Mouse (Mus musculus) left cerebral cortex, postnatal 14 days (tissue): ENCODE measurements around the gene Zyg11a. TPM values are rescaled to one million over a fixed set of nuclear protein-coding genes. Genes with fewer than 3 reads are reported as not detected.
"Not testable (repeated sequence)": the region's sequence is repeated elsewhere in the genome, so short reads cannot be mapped to it uniquely, and the experiment has no call there.

Experiments
- DNase-seq, 2 experiments: peaks; one replicate each; pipeline ENCODE4 v3.0.0; 2021 to 2022; ENCODE audit warnings: low spot score in 2 of 2, mixed read lengths in 1 of 2
- intact Hi-C: fragments of 180-260 bp; cut with DNase I; formaldehyde crosslinking; loops from one replicate; pipeline ENCODE4 v1.15.1; 2025
- total RNA-seq, 2 experiments: library from RNA; stranded (reverse); gene quantifications; 2 replicates each; pipeline ENCODE4 v1.2.3; 2021

The Zyg11a gene
- total RNA-seq, 2 experiments from 2014 or later = not detected

DNA sequence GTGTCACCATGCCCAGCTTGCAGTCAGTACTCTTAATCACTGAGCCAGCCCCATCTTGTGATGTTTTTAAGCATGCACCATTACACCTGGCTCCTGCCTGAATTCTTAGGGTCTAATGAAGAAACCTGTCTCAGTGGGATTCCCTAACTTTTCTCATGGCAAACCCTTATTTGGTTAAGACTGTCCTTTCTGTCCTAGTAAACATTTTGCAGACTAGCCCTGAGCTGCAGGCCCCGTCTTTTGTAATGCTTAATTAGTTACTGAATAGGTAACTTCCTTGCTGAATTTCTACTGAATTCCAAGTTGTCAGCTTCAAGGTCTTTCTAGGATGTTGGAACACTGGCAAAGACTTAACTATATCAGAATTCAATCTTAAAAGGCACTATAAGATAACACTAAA is 62.7 kb downstream of the Zyg11a start:
- DNase-seq, intact Hi-C loops: not testable (repeated sequence)

DNA sequence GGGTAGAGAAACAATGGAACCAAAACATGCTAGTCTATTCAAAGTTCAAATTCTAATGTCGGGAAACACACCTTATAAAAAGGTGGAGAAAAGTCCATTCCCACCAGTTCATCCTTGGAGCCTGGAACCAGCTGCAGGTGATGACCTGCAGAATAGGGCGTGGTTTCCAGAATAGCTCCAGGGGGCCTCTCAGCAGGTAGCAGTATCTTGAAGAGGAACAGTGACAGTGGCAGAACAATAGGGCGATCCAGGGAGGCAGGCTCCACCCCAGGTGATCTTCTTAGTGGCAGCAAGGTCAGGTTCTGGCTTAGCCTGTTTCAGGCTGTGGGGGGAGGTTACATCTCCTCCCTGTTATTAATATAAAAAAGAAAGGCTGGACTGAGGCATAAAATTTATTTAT is 72.3 kb downstream of the Zyg11a start:
- intact Hi-C loops, DNase-seq: not testable (repeated sequence)

DNA sequence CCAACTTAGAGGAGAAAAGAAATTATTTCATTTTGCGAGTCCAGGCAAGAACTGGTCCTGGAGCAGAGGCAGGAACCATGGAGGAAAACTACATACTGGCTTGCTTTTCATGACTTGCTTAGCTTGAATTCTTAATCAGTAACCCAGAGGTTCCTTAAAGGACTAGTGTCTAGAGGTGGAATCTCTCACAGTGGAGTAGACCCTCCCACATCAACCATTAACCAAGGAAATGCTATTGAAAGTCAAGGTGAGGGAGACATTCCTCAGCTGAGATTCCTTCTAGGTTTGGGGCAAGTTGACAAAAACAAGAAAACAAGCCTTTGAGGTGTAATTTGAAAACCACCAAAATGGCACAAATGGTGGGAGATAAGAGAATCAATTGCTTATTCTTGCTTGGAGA is 73.0 kb downstream of the Zyg11a start, which contains the start of gene Scp2:
Gene Scp2, minus strand, starts transcription at position 119 of the 400 bp plus-strand sequence.
- intact Hi-C loops = no loop called here
- DNase-seq = no peak

DNA sequence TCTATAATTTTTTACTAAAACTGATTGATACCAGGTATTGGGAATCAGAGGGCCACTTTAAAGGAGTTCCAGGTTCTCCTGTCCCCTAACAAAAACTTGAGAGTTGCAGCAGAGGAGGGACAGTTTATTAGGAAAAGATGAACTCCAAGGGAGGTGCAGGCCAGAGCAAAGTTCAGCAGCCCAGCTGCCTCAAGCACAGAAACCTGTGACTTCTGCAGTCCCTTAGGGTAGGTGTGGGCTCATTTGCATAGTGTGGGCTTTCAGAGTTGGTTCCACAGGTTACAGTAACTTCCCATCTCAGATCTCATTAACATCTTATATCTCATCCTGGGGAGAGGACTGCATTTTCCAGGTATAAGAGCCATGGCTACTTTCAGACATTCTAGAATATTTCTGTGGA is 74.1 kb downstream of the Zyg11a start:
- no peak for DNase-seq
- intact Hi-C loops = no loop called here

DNA sequence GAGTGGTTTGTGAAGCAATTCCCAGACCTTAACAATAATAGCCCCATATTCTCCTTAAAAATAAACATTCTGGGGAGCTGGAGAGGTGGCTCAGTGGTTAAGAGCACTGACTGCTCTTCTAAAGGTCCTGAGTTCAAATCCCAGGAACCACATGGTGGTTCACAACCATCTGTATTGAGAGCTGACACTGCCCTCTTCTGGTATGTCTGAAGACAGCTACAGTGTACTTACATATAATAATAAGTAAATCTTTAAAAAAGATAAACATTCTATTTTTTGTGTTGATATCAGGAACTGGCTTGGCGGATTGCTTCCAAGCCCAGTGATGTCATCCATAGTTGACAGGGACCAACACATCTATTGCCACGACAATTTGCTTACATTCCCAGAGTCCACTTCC is 74.7 kb downstream of the Zyg11a start:
- intact Hi-C loops, DNase-seq: not testable (repeated sequence)

DNA sequence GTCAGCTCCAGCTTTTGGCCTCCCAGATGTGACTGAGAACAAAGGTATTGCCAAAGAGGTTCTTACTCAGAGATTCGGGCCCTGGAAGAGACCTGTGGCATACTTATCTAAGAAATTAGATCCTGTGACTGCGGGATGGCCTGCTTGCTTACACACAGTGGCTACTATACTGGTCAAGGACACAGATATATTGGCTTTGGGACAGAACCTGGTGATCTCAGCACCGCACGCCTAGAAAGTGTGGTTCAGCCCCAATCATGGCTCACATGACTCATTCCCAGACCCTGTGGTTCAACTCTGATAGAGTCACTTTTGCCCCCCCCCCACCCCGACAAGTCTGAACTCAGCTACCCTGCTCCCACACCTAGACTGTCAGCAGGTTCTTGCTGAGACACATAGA is 80.9 kb downstream of the Zyg11a start:
- no peak for DNase-seq
- intact Hi-C loops = no loop called here

Other genes with a start within 250 kb of the Zyg11a start
- gene Slc1a7, start 249.7 kb downstream of the Zyg11a start, total RNA-seq = under 1 TPM in 1 of 2 experiments, not detected in 1; 0.37 TPM
- gene Podn, start 121.6 kb downstream of the Zyg11a start, total RNA-seq = 1 to 10 TPM; 7.1 to 7.4 TPM
- gene Scp2, start 73.0 kb downstream of the Zyg11a start, total RNA-seq = 10 to 100 TPM; 92.6 to 93.0 TPM
- gene Echdc2, start 52.6 kb downstream of the Zyg11a start, total RNA-seq = 1 to 10 TPM; 9.0 to 9.8 TPM
- 100 to 1,000 TPM; 132 to 137 TPM for gene Zyg11b, start 83.0 kb upstream of the Zyg11a start, total RNA-seq
- 10 to 100 TPM; 30.9 to 36.5 TPM for gene Coa7, start 110.1 kb upstream of the Zyg11a start, total RNA-seq
- not detected for gene Shisal2a, start 165.3 kb upstream of the Zyg11a start, total RNA-seq
- 10 to 100 TPM in 1 of 2 experiments, 1 to 10 TPM in 1; 9.4 to 10.1 TPM for gene Gpx7, start 188.9 kb upstream of the Zyg11a start, total RNA-seq
- gene Tut4, start 241.4 kb upstream of the Zyg11a start, total RNA-seq = 10 to 100 TPM; 33.3 to 41.0 TPM